Mouse (Mus musculus) brain, embryonic 14.5 days (tissue): ENCODE measurements around the gene Apoc2.

ENCODE experiments used
- CTCF ChIP-seq: fragments of 200-500 bp; IDR thresholded peaks from 2 replicates; pipeline ENCODE4 v1.5.1; 2012; ENCODE audit warnings: inconsistent platforms, mild to moderate bottlenecking, moderate library complexity, borderline replicate concordance; ENCODE audit not compliant: insufficient read depth, insufficient read length; ENCODE audit errors: extremely low read depth
- POLR2A ChIP-seq: fragments of 200-500 bp; IDR thresholded peaks from 2 replicates; pipeline ENCODE4 v1.6.1; 2012; ENCODE audit warnings: mild to moderate bottlenecking, inconsistent platforms, borderline replicate concordance; ENCODE audit not compliant: poor library complexity, insufficient read depth, insufficient read length, severe bottlenecking; ENCODE audit errors: extremely low read depth

DNA sequence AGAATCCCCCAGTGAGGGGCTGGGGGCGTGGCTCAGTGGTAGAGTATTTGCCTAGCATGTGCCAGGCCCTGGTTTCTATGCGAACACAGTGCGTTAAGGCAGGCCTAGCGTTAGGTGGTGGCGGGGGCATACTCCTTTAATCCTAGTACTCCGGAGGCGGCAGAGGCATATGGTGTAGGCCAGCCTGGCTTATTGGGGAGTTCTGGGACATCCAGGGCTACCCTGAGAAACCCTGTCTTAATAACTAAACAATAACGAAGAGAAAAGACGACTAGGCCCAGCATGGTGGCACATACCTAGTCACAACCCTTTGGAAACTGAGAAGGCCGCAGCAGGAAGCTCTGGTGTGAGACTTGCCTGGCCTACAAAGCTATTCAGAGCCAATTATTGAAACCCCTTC, 10.4 kb upstream of the Apoc2 start:
- no peak for TF ChIP-seq POLR2A
- TF ChIP-seq CTCF, result no peak
